In genomic region chr4:128877520-128877919, GRCm38 (mm10) we compare ENCODE assay signal across 12 mouse cellular contexts. TPM values are rescaled to one million over a fixed set of nuclear protein-coding genes. Genes with fewer than 3 reads are reported as not detected.
DNase-seq lines count a peak whose midpoint lies in the region; ATAC-seq and TF ChIP-seq lines count a peak whose summit lies in the region.
"Had no signal": no experiment of that assay in that cellular context is flagged by ENCODE, and none has a peak within 500 bp of the region (broad histone marks: within the 10 kb centered on the region; RNA-seq: fewer than 3 reads in every experiment).

No protein-coding gene starts in this region.

- peak overlapping the region; percentile 29; the same call in 1 of the 2 replicates for H3K27ac ChIP-seq in hindbrain, embryonic 10.5 days
- no peak overlapping the region for H3K27ac ChIP-seq in hindbrain, embryonic 11.5 days (ENCODE audit: low read depth, low read length)
- 0 out of 2 replicates have a peak overlapping the region, but pooled peaks have one; percentile 36 for H3K27ac ChIP-seq in forebrain, embryonic 13.5 days
- H3K27ac ChIP-seq in limb, embryonic 12.5 days: peak overlapping the region; percentile 85
- H3K27ac ChIP-seq in neural tube, embryonic 14.5 days (ENCODE audit: low read depth, low read length): peak overlapping the region; percentile 57; the same call in 1 of the 2 replicates
- H3K27ac ChIP-seq in intestine, embryonic 16.5 days (ENCODE audit: low read length): no peak overlapping the region; the same call in 1 of the 2 replicates
- H3K27ac ChIP-seq in gastrocnemius, adult 2 months: no peak overlapping the region
- H3K27ac ChIP-seq: neural tube, embryonic 12.5 days had no signal

- H3K9me3 ChIP-seq in hindbrain, embryonic 10.5 days: peaks cover 6% of the 10 kb centered on the region; the same call in 1 of the 2 replicates
- H3K9me3 ChIP-seq in hindbrain, embryonic 11.5 days (ENCODE audit: control insufficient read depth, low read length): no peaks in the 10 kb centered on the region
- H3K9me3 ChIP-seq in forebrain, embryonic 13.5 days (replicated peaks): no peaks in the 10 kb centered on the region
- H3K9me3 ChIP-seq in limb, embryonic 12.5 days: peaks cover 5% of the 10 kb centered on the region; the same call in 1 of the 2 replicates
- no peaks in the 10 kb centered on the region for H3K9me3 ChIP-seq in neural tube, embryonic 14.5 days (ENCODE audit: control insufficient read depth, low read length)
- H3K9me3 ChIP-seq in intestine, embryonic 16.5 days (ENCODE audit: control insufficient read depth, low read length): no peaks in the 10 kb centered on the region

- TF ChIP-seq CTCF in gastrocnemius, adult 2 months (IDR thresholded peaks at IDR 0.05): no peak

- intact Hi-C loops in gastrocnemius, adult 2 months (cut with DNase I): no loop called here

- no peak overlapping the region for H3K4me3 ChIP-seq in hindbrain, embryonic 10.5 days
- no peak overlapping the region for H3K4me3 ChIP-seq in hindbrain, embryonic 11.5 days (ENCODE audit: low read depth, low read length)
- no peak overlapping the region for H3K4me3 ChIP-seq in forebrain, embryonic 13.5 days
- no peak overlapping the region for H3K4me3 ChIP-seq in limb, embryonic 12.5 days (replicated peaks)
- H3K4me3 ChIP-seq in neural tube, embryonic 14.5 days (ENCODE audit: low read depth, low read length): no peak overlapping the region
- no peak overlapping the region for H3K4me3 ChIP-seq in intestine, embryonic 16.5 days (ENCODE audit: low read length)
- no peak overlapping the region for H3K4me3 ChIP-seq in gastrocnemius, adult 2 months
- H3K4me3 ChIP-seq: neural tube, embryonic 12.5 days had no signal

- no peak overlapping the region for H3K9ac ChIP-seq in hindbrain, embryonic 11.5 days (ENCODE audit: low read depth, low read length)
- H3K9ac ChIP-seq in forebrain, embryonic 13.5 days: no peak overlapping the region
- H3K9ac ChIP-seq in limb, embryonic 12.5 days (replicated peaks): no peak overlapping the region
- 0 out of 2 replicates have a peak overlapping the region, but pooled peaks have one; percentile 3 for H3K9ac ChIP-seq in neural tube, embryonic 14.5 days (replicated peaks; ENCODE audit: low read depth, low read length)
- no peak overlapping the region for H3K9ac ChIP-seq in intestine, embryonic 16.5 days (ENCODE audit: low read depth, low read length)
- H3K9ac ChIP-seq: neural tube, embryonic 12.5 days had no signal

- no peak for DNase-seq in hindbrain, embryonic 10.5 days (ENCODE audit: low spot score)
- no peak for DNase-seq in hindbrain, embryonic 11.5 days (ENCODE audit: low spot score)
- no peak for DNase-seq in adrenal gland, postnatal 36 days
- DNase-seq in gastrocnemius, adult 2 months: no peak
- DNase-seq: cerebellum, adult 9-10 months; kidney, adult 8-10 months; thymus, adult 18-20 months had no signal

- H3K4me1 ChIP-seq in hindbrain, embryonic 10.5 days (replicated peaks): peaks cover 39% of the 10 kb centered on the region
- H3K4me1 ChIP-seq in hindbrain, embryonic 11.5 days (replicated peaks; ENCODE audit: control insufficient read depth, insufficient read depth, low read length): no peaks in the 10 kb centered on the region; the same call in 1 of the 2 replicates
- peaks cover 33% of the 10 kb centered on the region for H3K4me1 ChIP-seq in forebrain, embryonic 13.5 days
- H3K4me1 ChIP-seq in limb, embryonic 12.5 days (replicated peaks): peaks cover 38% of the 10 kb centered on the region
- peaks cover 8% of the 10 kb centered on the region; the same call in 1 of the 2 replicates for H3K4me1 ChIP-seq in neural tube, embryonic 14.5 days (ENCODE audit: control insufficient read depth, insufficient read depth, low read length)
- peaks cover 10% of the 10 kb centered on the region for H3K4me1 ChIP-seq in intestine, embryonic 16.5 days (ENCODE audit: control insufficient read depth, insufficient read depth, low read length)

- H3K27me3 ChIP-seq in hindbrain, embryonic 10.5 days (ENCODE audit: insufficient read depth, poor library complexity, severe bottlenecking): peaks cover 19% of the 10 kb centered on the region
- no peaks in the 10 kb centered on the region for H3K27me3 ChIP-seq in hindbrain, embryonic 11.5 days (ENCODE audit: control insufficient read depth, insufficient read depth, low read length)
- H3K27me3 ChIP-seq in forebrain, embryonic 13.5 days: peaks cover 4% of the 10 kb centered on the region
- no peaks in the 10 kb centered on the region for H3K27me3 ChIP-seq in limb, embryonic 12.5 days
- H3K27me3 ChIP-seq in neural tube, embryonic 14.5 days (ENCODE audit: control insufficient read depth, insufficient read depth, low read length): no peaks in the 10 kb centered on the region
- peaks cover 4% of the 10 kb centered on the region; the same call in 1 of the 2 replicates for H3K27me3 ChIP-seq in intestine, embryonic 16.5 days (replicated peaks; ENCODE audit: control insufficient read depth, insufficient read depth, low read length)

- no peak overlapping the region for H3K4me2 ChIP-seq in hindbrain, embryonic 11.5 days (replicated peaks; ENCODE audit: low read depth, low read length)
- peak overlapping the region; percentile 12; the same call in 1 of the 2 replicates for H3K4me2 ChIP-seq in forebrain, embryonic 13.5 days
- H3K4me2 ChIP-seq in limb, embryonic 12.5 days: 0 out of 2 replicates have a peak overlapping the region, but pooled peaks have one; percentile 6
- H3K4me2 ChIP-seq in neural tube, embryonic 14.5 days (ENCODE audit: low read depth, low read length): no peak overlapping the region
- no peak overlapping the region for H3K4me2 ChIP-seq in intestine, embryonic 16.5 days (ENCODE audit: low read depth, low read length)
- H3K4me2 ChIP-seq: neural tube, embryonic 12.5 days had no signal

- no peaks in the 10 kb centered on the region for H3K36me3 ChIP-seq in hindbrain, embryonic 10.5 days
- no peaks in the 10 kb centered on the region for H3K36me3 ChIP-seq in hindbrain, embryonic 11.5 days (ENCODE audit: control insufficient read depth, insufficient read depth, low read length)
- no peaks in the 10 kb centered on the region for H3K36me3 ChIP-seq in forebrain, embryonic 13.5 days (ENCODE audit: poor library complexity, severe bottlenecking)
- H3K36me3 ChIP-seq in limb, embryonic 12.5 days: no peaks in the 10 kb centered on the region
- H3K36me3 ChIP-seq in neural tube, embryonic 14.5 days (ENCODE audit: control insufficient read depth, insufficient read depth, low read length): no peaks in the 10 kb centered on the region
- no peaks in the 10 kb centered on the region for H3K36me3 ChIP-seq in intestine, embryonic 16.5 days (ENCODE audit: control insufficient read depth, insufficient read depth, low read length)
- H3K36me3 ChIP-seq: neural tube, embryonic 12.5 days had no signal

- WGBS in hindbrain, embryonic 10.5 days: 20% methylated on average over 6 of the region's 6 CpGs
- WGBS in hindbrain, embryonic 11.5 days: 13% methylated on average over 6 of the region's 6 CpGs
- WGBS in forebrain, embryonic 13.5 days: 7% methylated on average over 6 of the region's 6 CpGs
- WGBS in limb, embryonic 12.5 days: 9% methylated on average over 6 of the region's 6 CpGs
- 16% methylated on average over 6 of the region's 6 CpGs for WGBS in neural tube, embryonic 14.5 days
- 20% methylated on average over 6 of the region's 6 CpGs for WGBS in intestine, embryonic 16.5 days

- no peak for ATAC-seq in hindbrain, embryonic 11.5 days (ENCODE audit: low FRiP score)
- ATAC-seq in forebrain, embryonic 13.5 days: no peak
- ATAC-seq in limb, embryonic 12.5 days (ENCODE audit: insufficient number of reproducible peaks, insufficient read depth, low FRiP score, low TSS enrichment, low read depth): no peak
- ATAC-seq in neural tube, embryonic 14.5 days (ENCODE audit: low read depth): no peak
- ATAC-seq in intestine, embryonic 16.5 days: no peak

RNA-seq across cellular contexts. Expression of gene Trim62, which starts 5.9 kb away (rescaled TPM):
- polyA plus RNA-seq in hindbrain, embryonic 10.5 days (2016; fragmentation: Nextera tagmentation; extraction: Ambion mirVana): 12.1 and 14.5 TPM in 2 replicates
- polyA plus RNA-seq in hindbrain, embryonic 11.5 days (2014; fragmentation: Nextera tagmentation; extraction: Ambion mirVana): 13.0 and 13.1 TPM in 2 replicates
- 6.7 and 7.6 TPM in 2 replicates for polyA plus RNA-seq in forebrain, embryonic 13.5 days (2015; fragmentation: Nextera tagmentation; extraction: Ambion mirVana)
- 11.4 and 13.0 TPM in 2 replicates for polyA plus RNA-seq in limb, embryonic 12.5 days (2016; fragmentation: Nextera tagmentation; extraction: Ambion mirVana)
- 28.8 and 31.1 TPM in 2 replicates for polyA plus RNA-seq in neural tube, embryonic 14.5 days (2014; fragmentation: Nextera tagmentation; extraction: Ambion mirVana)
- total RNA-seq in adrenal gland, postnatal 36 days (2021): 10 to 100 TPM in 1 of 2 experiments, 1 to 10 TPM in 1; 8.1 to 12.0 TPM
- 2.2 and 2.3 TPM in 2 replicates for polyA plus RNA-seq in intestine, embryonic 16.5 days (2015; fragmentation: Nextera tagmentation; extraction: Ambion mirVana)
- under 1 TPM; 0.50 to 0.74 TPM for total RNA-seq in gastrocnemius, adult 2 months (2021)

Comparison
In these comparisons a context has a peak if more than half of its experiments do, and no peak if none do; other contexts are left out.
1. H3K27ac ChIP-seq: peak in hindbrain, embryonic 10.5 days (single experiment), forebrain, embryonic 13.5 days (single experiment), limb, embryonic 12.5 days (single experiment) and neural tube, embryonic 14.5 days (single experiment); none in hindbrain, embryonic 11.5 days (single experiment), intestine, embryonic 16.5 days (single experiment) and gastrocnemius, adult 2 months (single experiment).
2. H3K4me2 ChIP-seq: peak in forebrain, embryonic 13.5 days (single experiment) and limb, embryonic 12.5 days (single experiment); none in hindbrain, embryonic 11.5 days (single experiment), neural tube, embryonic 14.5 days (single experiment) and intestine, embryonic 16.5 days (single experiment).